Mouse (Mus musculus) ES-E14 (cell line): ENCODE results near the gene Bdkrb2. TPM values are rescaled to one million over a fixed set of nuclear protein-coding genes. Genes with fewer than 3 reads are reported as not detected.

Experiments
- DNase-seq: peaks from one replicate; pipeline ENCODE4 v3.0.0-alpha.2; 2013; ENCODE audit warnings: low read depth, low spot score
- H3K27ac ChIP-seq: 2 replicates; pipeline ENCODE4 v1.5.1; 2012; ENCODE audit warnings: low read depth, mild to moderate bottlenecking, low read length, moderate library complexity, mixed read lengths; ENCODE audit not compliant: poor library complexity, insufficient read depth, severe bottlenecking
- H3K36me3 ChIP-seq: 2 replicates; pipeline ENCODE4 v1.6.1; 2012; ENCODE audit warnings: mild to moderate bottlenecking, low read length, moderate library complexity, mixed read lengths; ENCODE audit not compliant: control insufficient read depth, poor library complexity, insufficient read depth, severe bottlenecking
- H3K4me1 ChIP-seq, 2 experiments: fragments of 150-350 bp in 1 of 2; sonication (generic) in 1 of 2; 2 replicates each; pipeline ENCODE4 v1.6.1; 2012; ENCODE audit warnings: low read length in 2 of 2, mild to moderate bottlenecking in 1 of 2, mixed read lengths in 1 of 2; ENCODE audit not compliant: control insufficient read depth in 2 of 2, insufficient read depth in 2 of 2, poor library complexity in 1 of 2
- H3K4me3 ChIP-seq, 2 experiments: fragments of 150-350 bp in 1 of 2; sonication (generic) in 1 of 2; 2 replicates each; pipeline ENCODE4 v1.5.1; 2012; ENCODE audit warnings: low read length in 2 of 2, low read depth in 1 of 2, mild to moderate bottlenecking in 1 of 2, mixed read lengths in 1 of 2; ENCODE audit not compliant: insufficient read depth in 1 of 2, poor library complexity in 1 of 2, severe bottlenecking in 1 of 2
- H3K9ac ChIP-seq: 2 replicates; pipeline ENCODE4 v1.6.1; 2012; ENCODE audit warnings: low read depth, mild to moderate bottlenecking, low read length, mixed read lengths; ENCODE audit not compliant: poor library complexity, insufficient read depth, severe bottlenecking
- H3K9me3 ChIP-seq: fragments of 150-350 bp; sonication (generic); 2 replicates; pipeline ENCODE4 v1.6.1; 2012; ENCODE audit warnings: low read depth, mild to moderate bottlenecking, low read length; ENCODE audit not compliant: control insufficient read depth, insufficient read depth
- CHD2 ChIP-seq: IDR thresholded peaks from 2 replicates; pipeline ENCODE4 v1.6.1; 2014; ENCODE audit warnings: mild to moderate bottlenecking, low read depth, low read length, inconsistent platforms
- HCFC1 ChIP-seq: IDR thresholded peaks from 2 replicates; pipeline ENCODE4 v1.6.1; 2012; ENCODE audit warnings: low read length, inconsistent platforms, borderline replicate concordance; ENCODE audit not compliant: insufficient read depth
- MAFK ChIP-seq: IDR thresholded peaks from 2 replicates; pipeline ENCODE4 v1.6.1; 2014; ENCODE audit warnings: mild to moderate bottlenecking, low read depth, low read length, inconsistent platforms; ENCODE audit not compliant: insufficient read depth
- ZC3H11A ChIP-seq: IDR thresholded peaks from 2 replicates; pipeline ENCODE4 v1.6.1; 2012; ENCODE audit warnings: low read depth, mild to moderate bottlenecking, inconsistent platforms, low read length, borderline replicate concordance
- ZNF384 ChIP-seq: IDR thresholded peaks from 2 replicates; pipeline ENCODE4 v1.6.1; 2012; ENCODE audit warnings: low read depth, low read length, inconsistent platforms
- in situ Hi-C, 2 experiments: fragments of 600-800 bp; cut with MboI; formaldehyde crosslinking; loops; one replicate each; pipeline ENCODE4 v1.15.1; 2025; ENCODE audit warnings: low sequenced_read_pairs in 2 of 2, inconsistent platforms in 1 of 2; ENCODE audit not compliant: unreplicated experiment in 2 of 2
- total RNA-seq: library from RNA; depleted of rRNA; stranded (reverse); fragments of 300-350 nt; gene quantifications from 2 replicates; pipeline ENCODE4 v1.2.3, GENCODE M21; 2012

Gene Bdkrb2
- total RNA-seq, 1 experiment = 1.2 TPM

- no peak for DNase-seq
- Histone ChIP-seq H3K4me3 (no peak overlapping the region), H3K36me3 (no peaks in the 10 kb centered on the region), H3K9me3 (no peaks in the 10 kb centered on the region), H3K4me1 (peaks cover 0 to 3% of the 10 kb centered on the region in 2 experiments; a peak in 2 of 4 replicates), H3K27ac (no peak overlapping the region), H3K9ac (no peak overlapping the region)
- in situ Hi-C loops = no loop called here
- TF ChIP-seq ZNF384 (no peak), ZC3H11A (no peak), HCFC1 (no peak), MAFK (no peak), CHD2 (no peak)
Measured at GRCm38 (mm10) chr12:105593471-105593870, 30.4 kb downstream of the Bdkrb2 start.

GRCm38 (mm10) chr12:105597135-105597534, 34.1 kb downstream of the Bdkrb2 start:
- TF ChIP-seq CHD2 (no peak), ZC3H11A (no peak), HCFC1 (no peak), MAFK (no peak), ZNF384 (no peak)
- no peak overlapping the region for H3K27ac ChIP-seq

GRCm38 (mm10) chr12:105598503-105598902, 35.5 kb downstream of the Bdkrb2 start:
- Histone ChIP-seq H3K4me3 (no peak overlapping the region), H3K27ac (no peak overlapping the region), H3K9me3 (no peaks in the 10 kb centered on the region), H3K4me1 (peaks cover 0 to 7% of the 10 kb centered on the region in 2 experiments; a peak in 3 of 4 replicates), H3K9ac (no peak overlapping the region), H3K36me3 (no peaks in the 10 kb centered on the region)
- no peak for DNase-seq
- in situ Hi-C loops = no loop called here
- no peak for TF ChIP-seq HCFC1
- TF ChIP-seq ZNF384 = no peak
- TF ChIP-seq ZC3H11A = no peak

More at GRCm38 (mm10) chr12:105597135-105597534, 34.1 kb downstream of the Bdkrb2 start:
- H3K9ac ChIP-seq = no peak overlapping the region
- H3K4me3 ChIP-seq = no peak overlapping the region
- H3K36me3 ChIP-seq = no peaks in the 10 kb centered on the region
- H3K9me3 ChIP-seq = no peaks in the 10 kb centered on the region
- in situ Hi-C loops = no loop called here
- no peak for DNase-seq
- H3K4me1 ChIP-seq = peaks cover 0 to 9% of the 10 kb centered on the region in 2 experiments; a peak in 3 of 4 replicates

- in situ Hi-C loops = no loop called here
- Histone ChIP-seq H3K36me3 (no peaks in the 10 kb centered on the region), H3K27ac (no peak overlapping the region), H3K9ac (no peak overlapping the region), H3K4me1 (peaks cover 0 to 7% of the 10 kb centered on the region in 2 experiments; a peak in 3 of 4 replicates), H3K9me3 (no peaks in the 10 kb centered on the region), H3K4me3 (no peak overlapping the region)
- peak; percentile 38 for DNase-seq
- no peak for TF ChIP-seq CHD2
- no peak for TF ChIP-seq ZC3H11A
- TF ChIP-seq MAFK = no peak
- TF ChIP-seq HCFC1 = no peak
- no peak for TF ChIP-seq ZNF384
Measured at GRCm38 (mm10) chr12:105599098-105599497, 36.1 kb downstream of the Bdkrb2 start.

GRCm38 (mm10) chr12:105601586-105601985, 38.6 kb downstream of the Bdkrb2 start:
- H3K9ac ChIP-seq = no peak overlapping the region
- in situ Hi-C loops = no loop called here
- TF ChIP-seq CHD2 = no peak
- no peak for TF ChIP-seq MAFK
- no peak for TF ChIP-seq HCFC1
- no peak for TF ChIP-seq ZC3H11A
- no peak for TF ChIP-seq ZNF384
- no peaks in the 10 kb centered on the region for H3K9me3 ChIP-seq
- peaks cover 0 to 7% of the 10 kb centered on the region in 2 experiments; a peak in 3 of 4 replicates for H3K4me1 ChIP-seq
- no peak overlapping the region for H3K4me3 ChIP-seq
- H3K27ac ChIP-seq = no peak overlapping the region
- no peak for DNase-seq
- H3K36me3 ChIP-seq = no peaks in the 10 kb centered on the region
